Mouse (Mus musculus) monocyte, adult 5-6 weeks (primary cell): ENCODE measurements around the gene Angpt4. TPM values are rescaled to one million over a fixed set of nuclear protein-coding genes. Genes with fewer than 3 reads are reported as not detected.
A peak's percentile ranks its signal among the peaks of the same experiment; 100 is the strongest.

ENCODE experiments used
- ATAC-seq: fragments of 153-309, 156-312 bp; replicated peaks from 2 replicates; pipeline ENCODE4 v1.8.0; 2017; ENCODE audit warnings: mild to moderate bottlenecking; ENCODE audit not compliant: low TSS enrichment, insufficient number of reproducible peaks, severe bottlenecking, poor library complexity, low FRiP score
- total RNA-seq: library from RNA; stranded (forward); fragments of 200-1000, 200-491, 200-594 nt; gene quantifications from 3 replicates; pipeline ENCODE4 v1.2.3, GENCODE M21; 2017

Gene Angpt4
- total RNA-seq, 1 experiment from 2014 or later = not detected

DNA sequence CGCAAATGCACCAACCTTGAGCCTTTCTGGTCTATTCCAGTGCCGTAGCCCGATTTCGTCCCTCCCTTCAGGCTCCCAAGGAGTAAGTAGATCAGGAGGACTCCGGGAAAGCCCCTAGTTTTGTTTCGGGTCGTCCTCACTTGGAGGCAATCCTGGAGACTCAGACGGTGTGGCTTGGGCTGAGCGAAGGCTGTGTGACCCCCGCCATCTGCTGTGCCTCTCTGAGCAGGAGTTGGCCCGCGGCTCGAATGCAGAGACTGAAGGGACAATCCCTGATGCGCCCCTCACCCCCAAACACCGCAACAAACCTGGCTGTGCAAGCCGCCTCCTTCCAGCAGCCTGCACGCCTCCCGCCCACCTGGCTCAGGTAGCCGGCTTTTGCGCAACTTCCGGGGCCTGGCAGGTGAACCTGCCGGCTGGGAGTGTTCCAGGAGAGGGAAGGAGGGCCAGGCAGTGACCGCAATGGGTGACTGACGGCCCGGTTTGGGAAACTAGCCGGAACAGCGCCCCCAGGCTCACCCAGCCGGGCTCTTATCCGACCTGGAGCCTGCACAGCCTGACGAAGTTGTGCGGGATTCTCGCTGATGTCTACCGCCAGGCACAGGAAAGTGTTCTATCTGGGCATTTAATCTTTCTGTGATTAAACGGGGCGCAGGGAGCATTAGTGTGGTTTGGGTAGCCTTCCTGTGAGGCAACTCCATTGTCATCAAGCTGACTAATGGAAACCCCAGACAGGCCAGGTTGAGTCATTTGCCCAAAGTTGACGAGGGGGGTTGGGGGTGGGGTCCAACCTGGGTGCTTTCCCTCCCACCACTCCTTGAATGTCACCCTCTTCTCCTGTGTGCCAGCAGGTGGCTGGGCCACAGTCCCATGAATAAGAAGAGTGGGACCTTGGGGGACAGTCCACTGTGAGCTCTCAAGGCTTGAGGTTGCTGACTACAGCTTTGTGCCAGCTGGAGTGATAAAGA, 62.9 kb downstream of the Angpt4 start:
- ATAC-seq = no peak

DNA sequence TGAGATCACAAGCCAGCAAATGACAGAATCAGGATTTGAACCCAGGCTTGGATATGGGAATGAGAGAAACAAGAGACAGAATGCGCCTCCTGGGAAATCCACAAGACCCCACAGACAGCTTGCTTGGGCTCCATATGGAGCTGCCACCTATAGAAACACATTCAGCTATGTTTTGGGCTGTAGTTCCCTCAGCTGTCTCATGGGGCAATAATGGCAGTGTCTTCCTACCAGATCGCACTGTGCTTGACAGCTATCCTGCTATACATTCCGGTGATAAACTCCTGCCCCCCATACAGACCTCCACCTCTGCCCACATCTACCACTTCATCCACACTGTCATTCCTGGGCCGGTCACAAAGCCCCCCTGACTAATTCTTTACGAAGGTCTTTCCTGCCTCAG, 64.3 kb downstream of the Angpt4 start:
- ATAC-seq = no peak

DNA sequence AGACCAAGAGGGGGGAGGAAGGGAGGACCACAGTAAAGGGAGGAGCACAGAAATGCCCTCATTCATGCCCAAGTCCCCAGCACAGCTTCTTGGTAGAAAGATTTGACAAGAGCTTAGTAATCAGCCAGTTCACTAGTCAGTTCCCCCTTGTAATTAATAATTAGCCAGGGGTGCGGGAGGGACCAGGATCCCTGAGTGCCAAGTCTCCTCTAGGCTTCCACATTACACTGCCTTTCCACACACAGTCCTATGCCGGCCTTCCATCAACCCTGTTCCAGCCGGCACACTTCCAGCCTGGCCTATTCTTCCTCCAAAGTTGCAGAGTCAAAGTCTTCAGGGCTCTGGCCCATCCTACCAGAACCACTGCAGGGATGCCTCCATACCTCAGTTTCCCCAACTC, 65.1 kb downstream of the Angpt4 start:
- no peak for ATAC-seq

DNA sequence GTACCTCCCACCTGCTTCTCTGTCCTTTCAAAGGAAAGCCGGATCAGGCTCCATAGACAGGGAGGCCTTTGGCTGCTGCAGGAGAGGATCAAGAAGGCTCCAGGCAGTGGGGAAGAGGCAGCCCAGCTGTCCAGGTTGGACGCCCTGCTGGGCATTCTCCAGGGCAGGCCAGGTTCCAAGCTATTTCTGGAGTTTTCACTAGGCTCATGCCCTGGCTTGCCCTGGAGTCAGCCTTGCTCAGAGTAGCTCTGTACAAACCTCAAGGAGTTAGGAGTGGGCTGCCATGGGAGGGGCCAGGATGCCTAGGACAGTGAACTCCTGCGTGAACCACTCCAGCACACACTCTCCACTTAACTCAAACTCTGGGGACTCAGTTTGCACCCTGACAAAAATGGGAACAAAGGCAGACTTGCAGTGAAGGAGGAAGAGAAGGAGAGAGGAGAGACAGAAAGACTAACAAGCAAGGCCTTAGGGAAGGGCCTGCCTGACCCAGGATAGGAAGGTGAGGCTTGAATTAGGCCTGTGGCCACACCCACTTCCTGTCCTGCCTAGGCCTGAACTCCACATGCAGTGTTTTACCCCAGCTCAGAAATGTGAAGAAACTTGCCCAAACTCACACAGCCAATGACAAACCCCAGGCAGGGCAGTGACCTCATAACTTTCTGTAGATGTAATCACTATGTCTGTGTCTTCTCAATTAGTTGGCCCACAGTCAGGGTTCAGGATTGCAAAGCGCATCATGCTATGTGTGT, 66.9 kb downstream of the Angpt4 start:
- no peak for ATAC-seq

DNA sequence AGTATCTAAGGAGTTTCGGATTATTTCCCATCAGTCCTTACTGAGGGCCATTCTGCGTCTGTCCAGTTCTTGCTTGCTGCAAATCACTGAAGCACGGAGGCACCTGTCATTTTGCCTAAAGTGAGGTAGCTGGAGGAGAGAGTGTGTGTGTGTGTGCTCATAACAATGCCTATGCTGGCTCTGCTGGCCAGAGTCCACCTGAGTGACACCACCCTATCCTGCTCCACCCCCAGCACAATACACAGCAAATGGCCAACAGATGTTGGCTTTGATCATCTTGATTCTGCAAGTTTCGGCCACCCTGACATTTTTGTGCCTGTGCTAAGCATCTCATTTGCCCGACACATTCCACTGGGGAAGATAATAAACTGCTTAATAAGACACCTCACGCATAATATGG, 67.5 kb downstream of the Angpt4 start:
- no peak for ATAC-seq

DNA sequence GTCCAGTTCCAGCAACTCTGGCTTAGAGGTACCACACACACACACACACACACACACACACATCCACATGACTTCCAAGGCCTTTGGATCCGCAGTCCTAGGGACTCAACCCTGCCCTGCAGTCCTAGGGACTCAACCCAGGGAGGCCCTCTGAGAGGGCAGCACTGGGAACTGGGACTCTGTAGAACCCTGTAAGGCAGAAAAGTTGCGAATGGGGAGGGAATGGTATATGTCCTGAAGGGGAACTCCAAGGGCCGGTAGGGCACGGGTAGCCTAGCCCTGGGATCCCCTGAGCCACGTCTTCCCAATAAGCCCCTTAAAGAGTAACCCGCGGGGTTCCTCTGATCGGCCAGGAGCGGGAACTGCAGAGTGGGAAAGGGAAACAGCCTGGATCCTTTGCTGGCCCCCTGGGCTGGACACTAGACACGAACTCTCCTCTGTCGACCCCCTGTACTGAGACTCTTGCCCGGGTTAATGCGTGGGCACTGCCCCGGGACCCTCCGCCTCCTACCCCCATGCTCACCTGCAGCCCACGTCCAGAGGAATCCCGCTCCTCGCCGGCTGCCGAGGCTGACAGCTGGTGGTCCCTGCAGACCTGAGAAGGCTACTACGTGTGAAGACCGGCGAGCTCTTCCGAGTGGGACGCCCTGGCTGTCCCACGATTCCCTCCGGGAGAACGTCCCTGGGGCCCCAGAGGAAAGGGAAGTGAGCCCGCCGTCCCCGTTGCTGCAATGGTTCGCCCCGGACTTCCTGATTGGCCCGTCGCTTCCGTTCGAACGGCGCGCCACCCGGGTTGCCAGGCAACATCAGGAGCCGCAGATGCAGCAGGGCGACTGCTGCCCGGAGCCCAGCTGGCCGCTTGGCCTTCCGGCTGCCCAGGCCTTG, 68.7 kb downstream of the Angpt4 start, which contains the start of gene Fam110a:
Gene Fam110a (minus strand): TSS at position 750 of the 885 bp plus-strand sequence.
- peak; percentile 91 for ATAC-seq

DNA sequence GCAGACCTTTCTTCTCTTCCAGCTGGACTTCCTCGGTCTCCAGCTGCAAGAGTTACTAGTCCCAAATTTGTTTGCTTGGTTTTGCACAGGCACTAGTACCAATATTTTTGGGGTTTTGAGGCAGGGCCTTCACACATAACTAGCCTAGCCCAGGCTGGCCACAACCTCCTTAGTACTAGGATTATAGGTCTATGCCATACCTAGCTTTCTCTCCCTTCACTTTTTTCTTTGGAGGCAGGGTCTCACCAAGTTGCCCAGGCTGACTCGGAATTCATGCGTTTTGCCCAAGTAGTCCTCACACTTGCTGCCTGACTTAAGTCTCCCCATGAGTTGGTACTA, 69.3 kb downstream of the Angpt4 start:
- no peak for ATAC-seq

DNA sequence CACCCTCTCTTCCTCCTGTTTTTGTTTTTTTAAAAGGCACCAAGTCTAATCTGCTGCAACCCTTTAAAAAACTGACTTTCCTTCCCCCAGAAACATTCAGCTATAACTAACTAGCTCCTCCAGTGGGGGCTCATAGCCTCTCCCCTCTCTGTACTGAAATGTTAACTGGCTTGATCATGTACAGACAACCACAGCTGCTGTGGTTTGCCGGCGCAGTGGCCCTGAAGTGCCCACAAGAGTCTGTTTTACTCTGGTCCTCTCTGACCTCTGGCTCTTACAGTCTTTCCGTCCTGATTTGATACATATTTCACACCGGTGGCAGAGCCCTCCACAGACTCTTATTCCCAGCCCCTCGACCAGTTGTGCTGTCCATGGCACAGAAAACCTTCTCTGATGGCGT, 70.3 kb downstream of the Angpt4 start:
- no peak for ATAC-seq

DNA sequence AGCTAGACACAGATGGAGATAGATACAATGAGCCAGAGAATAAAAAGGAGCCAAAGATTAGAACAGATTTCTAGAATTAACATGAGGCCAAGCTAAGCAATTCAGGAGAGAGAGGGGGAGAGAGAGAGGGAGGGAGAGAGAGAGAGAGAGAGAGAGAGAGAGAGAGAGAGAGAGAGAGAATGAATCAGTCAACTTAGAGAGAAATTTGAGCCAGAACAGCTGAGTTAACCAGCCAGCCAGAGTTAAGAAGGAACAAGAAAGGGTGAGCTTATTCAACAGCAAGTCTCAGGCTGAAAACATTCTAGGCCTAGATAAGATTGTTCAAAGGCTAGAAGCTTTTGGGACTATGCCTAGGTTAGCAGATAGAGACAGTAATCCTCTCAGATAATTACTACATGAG, 71.5 kb downstream of the Angpt4 start:
- no peak for ATAC-seq

DNA sequence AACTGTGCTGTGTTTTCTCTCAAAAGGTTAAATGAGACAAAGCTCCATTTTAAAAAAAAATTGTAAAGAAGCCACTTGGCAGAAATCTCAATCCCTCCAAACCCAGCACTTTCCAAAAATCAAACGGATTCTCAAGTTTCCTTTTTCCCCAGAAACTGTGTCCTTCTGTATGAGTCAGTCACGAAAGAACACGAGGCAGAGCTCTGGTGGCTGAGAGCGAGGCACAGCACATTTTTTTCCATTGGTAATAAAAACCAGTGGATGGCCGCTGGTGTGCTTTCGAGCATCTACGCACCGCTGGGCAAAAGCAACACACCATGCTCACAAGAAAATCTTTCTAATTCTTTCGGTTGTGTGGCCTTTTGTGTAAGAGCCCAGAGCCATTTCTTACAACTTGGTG, 73.0 kb downstream of the Angpt4 start:
- no peak for ATAC-seq

DNA sequence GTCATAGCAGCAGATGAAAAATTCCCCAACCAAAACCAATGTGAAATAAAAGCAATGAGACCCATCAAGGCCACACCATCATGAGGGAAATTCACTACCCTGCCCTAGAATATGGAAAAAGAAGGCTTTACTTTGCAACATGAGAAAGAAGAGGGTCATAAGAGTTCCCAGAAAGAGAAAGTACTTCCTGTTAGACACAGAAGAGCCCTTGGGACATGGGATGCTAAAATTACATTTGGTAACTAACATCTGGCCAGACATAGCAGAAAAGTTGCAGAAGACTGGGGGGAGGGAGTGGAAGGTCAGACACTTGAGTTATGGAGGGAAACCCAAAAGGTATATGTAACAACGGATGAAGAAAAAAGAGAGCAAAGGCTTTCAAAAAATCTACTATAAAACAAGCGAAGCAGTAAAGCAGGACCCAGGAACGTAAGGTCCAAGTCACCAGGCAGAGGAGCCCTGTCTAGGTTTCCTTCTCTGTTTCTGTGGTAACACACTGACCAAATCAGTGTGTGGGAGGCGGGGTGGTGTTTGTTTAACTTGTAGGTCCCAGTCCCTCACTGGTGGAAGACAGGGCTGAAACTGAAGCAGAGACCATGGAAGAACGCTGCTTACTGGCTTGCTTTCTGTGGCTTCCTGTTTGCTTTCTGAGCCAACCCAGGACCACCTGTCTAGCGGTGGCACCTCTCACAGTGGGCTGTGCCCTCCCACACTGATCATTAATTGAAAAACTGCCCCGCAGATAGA, 74.6 kb downstream of the Angpt4 start:
- ATAC-seq = no peak

DNA sequence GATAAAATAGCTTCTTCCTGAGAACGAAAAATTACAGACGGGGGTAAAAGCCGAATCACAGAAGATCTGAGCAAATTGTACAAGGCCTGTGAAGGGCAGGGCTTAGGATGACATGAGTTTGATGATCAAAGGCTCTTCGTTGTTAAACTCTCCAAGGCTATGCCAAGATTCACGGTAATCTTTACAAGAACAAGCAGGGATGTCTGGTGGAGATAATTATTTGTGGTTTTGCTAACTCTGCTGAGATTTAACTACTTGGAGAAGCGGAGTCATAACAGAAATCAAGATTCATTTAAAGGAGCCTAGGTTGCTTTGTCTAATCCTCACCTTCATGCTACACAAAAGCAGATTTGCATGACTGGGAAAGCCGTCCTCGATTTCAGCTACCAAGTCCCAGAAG, 75.9 kb downstream of the Angpt4 start:
- ATAC-seq = no peak

DNA sequence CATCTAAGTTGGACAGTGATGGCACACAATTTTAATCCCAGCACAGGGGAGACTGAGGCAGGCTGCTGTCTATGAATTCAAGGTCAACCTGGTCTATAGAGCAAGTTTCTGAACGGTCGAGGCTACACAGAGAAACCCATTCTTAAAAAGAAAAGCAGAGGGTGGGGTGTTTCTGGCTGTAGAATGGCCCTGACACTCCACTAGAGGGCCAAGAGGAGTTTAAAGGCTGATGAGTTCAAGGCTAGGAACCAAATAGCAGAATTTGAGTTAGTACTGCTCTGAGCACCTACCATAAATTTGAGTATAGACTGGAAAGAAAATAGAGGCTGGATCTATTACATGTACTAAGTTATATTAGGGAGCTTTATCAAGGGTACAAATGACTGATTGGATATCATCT, 78.0 kb downstream of the Angpt4 start:
- no peak for ATAC-seq

DNA sequence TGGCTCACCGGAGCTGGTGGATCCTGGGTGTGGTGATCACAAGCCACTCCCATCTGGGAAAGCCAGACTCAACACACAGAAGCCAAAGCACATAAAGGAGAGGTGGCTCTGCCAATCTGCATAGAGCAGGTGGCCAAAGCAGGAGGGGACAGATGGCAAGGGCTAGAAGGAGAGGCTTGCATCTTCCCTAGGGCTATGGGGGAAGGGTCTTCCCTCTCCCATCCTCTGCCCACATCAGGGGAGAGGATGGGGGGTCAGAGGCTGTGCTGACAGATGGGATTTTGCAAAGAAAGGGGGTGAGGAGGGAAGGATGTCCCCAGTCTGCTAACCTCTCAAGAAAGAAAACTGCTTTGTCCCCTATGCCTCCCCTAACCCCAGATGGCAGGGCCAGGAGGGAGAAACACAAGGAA, 80.0 kb downstream of the Angpt4 start:
- no peak for ATAC-seq

DNA sequence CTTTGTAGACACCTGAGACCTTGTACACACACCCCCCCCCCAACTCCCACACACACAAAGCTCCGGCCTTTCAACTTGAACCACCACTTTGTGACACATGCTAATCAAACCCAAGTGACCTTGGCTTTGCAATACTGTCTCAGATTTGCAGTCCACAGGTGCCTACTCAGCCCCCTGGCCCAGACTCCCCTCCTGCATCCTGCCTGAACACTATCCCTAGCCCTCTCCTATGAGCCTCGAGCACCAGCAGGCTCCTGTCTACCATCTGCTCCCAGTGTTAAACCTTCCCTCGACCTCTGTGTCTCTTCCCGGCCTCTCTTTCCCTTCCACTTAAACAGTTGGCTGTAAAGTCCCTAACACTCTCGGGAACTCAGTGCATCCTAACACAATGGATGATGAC, 80.4 kb downstream of the Angpt4 start:
- no peak for ATAC-seq

DNA sequence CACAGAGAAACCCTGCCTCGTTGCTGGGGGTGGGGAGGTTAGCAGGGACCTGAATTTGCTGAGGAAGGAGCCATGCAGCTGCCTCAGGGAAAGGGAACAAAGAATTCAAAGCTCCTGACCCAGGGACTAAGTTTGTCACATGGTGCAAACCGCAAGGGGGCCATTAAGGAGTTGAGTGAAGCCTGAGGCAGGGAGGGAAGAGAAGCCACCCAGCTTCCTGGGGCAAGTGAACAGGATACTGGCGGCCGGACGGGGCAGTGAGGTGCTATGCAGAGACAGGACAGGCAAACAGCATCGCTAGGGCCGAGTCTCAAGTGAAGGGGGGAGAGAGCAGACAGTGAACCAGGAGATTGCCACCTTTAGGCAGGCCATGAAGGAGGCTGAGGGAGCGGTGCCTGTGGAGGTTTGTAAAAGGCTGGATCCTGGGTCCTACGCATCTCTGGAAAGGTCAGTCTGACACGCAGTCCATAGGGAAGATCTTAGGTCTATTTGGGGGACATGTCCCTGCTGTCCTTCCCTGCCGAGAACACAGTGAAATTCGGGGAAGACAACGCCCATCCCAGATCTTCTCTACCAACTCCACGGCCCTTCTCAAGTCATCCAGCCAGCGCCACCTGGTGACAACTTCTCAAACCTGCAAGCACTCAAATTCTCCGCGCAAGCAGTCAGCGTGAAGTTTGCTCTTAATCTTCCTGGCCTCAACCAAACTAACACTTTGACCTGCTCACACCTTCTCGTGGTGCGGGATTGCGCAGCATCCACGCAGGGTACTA, 83.5 kb downstream of the Angpt4 start:
- peak; percentile 67 for ATAC-seq
